Mouse (Mus musculus) G1E-ER4 (cell line): Measurements from ENCODE around the gene Fgf14. TPM values are rescaled to one million over a fixed set of nuclear protein-coding genes. Genes with fewer than 3 reads are reported as not detected.

Source experiments
- GATA1 ChIP-seq: IDR thresholded peaks from one replicate; pipeline ENCODE4 v1.8.0; 2012; ENCODE audit warnings: low read length, inconsistent platforms
- polyA plus RNA-seq: library from polyadenylated mRNA; stranded (reverse); fragments of >175 nt; gene quantifications from 2 replicates; pipeline ENCODE4 v1.2.3, GENCODE M21; 2012

The Fgf14 gene
- polyA plus RNA-seq = not detected in 2 replicates

DNA sequence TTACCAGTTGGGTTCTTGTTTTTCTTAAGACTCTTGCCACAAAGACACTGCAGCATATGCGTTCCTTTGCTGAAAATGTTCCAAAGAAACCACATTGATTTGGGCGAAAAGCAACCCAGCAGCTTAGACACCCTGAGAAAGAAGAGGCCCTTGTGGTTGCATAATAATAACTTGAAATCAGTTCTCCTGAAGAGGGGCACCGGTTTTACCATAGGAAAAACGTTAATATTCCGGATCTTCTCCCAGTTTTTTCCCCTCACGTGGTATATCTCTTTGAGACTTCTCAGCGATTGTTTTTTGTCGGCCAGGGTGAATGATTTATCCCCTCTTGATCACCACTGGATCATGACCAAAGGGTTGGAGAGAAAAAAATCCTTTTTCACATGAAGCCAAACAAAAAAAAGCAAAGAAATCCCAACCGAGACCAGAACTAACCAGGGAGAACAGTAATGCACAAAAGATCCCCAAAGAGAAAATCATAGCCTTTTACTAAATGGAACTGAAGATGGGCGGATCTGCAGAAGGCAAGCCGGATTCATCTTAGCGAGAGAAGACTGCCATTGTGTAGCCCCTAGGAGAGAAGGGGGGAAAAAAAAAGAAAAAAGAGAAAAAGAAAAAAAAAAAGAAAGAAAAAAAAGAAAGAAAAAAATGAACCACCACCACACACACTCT, at the start of gene Fgf14:
Gene Fgf14 (minus strand): TSS at position 622 of the 672 bp plus-strand sequence.
- TF ChIP-seq GATA1 = no peak

DNA sequence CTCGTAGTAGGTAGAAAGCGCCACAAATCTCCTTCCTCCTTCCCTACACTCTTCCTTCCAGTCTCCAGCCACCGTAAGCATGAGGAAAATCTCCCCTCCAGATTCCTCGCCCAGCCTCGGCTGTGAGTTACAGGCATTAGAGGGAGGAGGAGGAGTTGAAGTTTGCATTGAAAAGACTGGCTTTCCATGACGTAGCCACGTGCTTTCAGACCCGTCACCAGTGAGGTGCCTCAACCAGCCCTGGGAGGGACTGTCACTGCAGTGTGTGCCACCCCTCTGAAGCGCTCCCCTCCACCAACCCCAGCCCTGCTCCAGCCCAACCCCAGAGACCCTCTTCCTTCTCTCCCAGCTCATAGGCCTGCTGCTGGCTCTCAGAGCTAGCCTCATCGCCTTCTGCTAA, 452 bp upstream of the Fgf14 start:
- TF ChIP-seq GATA1 = no peak

DNA sequence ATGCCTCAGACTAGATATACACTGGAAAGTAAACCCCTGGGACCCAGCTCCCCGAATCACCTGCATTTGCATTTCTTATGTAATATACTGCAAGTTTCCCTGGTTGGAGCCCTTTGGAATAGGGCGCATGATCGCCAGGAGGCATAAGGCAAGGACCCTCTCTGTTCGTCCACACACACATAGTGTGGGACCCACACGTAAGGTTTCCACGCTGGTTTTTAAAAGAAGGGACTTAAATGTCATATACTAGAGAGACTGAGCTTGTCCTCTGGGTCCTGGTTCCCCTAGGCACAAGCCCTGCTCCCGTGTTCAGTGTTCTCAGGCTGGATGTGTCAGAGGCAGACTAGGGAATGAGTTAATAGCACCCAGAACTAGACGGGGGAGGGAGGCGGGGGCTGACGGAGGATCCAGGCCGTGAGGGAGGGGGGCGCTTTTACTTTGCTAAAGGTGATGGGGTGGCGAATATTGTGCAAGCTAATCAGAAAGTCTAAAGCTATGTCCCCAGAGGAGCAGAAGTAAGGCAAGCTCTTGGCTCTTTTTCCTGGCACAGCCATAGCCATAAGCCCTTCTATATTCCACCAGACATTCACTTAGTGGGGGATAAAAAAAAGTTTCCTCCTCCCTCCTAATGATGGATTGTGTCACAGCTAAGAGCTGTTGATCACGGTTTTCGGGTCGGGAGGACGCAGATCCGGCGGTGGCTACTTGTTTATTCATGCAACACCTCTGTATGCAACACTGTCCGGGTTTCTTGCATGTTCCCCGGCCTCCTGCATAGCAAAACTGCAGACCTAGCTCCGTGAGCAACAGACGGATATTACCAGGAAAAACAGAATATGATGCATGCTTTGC, 1.0 kb downstream of the Fgf14 start:
- TF ChIP-seq GATA1 = no peak

DNA sequence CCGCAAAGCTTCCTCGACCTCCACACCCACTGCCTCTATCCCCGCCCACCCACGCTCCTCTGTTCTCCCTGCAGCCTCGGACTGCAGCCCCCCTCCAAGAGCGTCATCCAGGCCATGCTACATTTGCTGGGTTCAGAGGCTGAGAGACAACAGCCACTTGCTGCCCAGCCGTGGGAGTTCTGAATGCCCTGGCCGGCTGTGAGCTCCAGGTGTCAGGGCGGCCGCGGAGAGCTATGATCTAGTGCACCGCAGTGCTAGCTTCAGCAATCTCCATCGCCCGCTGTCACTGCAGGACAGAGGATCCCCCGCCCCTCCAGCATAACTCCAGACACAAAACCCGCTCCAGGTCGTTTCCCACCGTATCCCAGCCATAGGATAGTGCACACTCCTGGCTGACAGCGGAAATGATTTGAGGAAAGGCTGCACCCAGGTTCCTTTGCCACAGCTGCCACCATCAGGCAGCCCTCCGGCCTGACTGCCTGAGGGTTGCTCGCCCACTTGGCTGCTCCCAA, 1.7 kb downstream of the Fgf14 start:
- no peak for TF ChIP-seq GATA1

DNA sequence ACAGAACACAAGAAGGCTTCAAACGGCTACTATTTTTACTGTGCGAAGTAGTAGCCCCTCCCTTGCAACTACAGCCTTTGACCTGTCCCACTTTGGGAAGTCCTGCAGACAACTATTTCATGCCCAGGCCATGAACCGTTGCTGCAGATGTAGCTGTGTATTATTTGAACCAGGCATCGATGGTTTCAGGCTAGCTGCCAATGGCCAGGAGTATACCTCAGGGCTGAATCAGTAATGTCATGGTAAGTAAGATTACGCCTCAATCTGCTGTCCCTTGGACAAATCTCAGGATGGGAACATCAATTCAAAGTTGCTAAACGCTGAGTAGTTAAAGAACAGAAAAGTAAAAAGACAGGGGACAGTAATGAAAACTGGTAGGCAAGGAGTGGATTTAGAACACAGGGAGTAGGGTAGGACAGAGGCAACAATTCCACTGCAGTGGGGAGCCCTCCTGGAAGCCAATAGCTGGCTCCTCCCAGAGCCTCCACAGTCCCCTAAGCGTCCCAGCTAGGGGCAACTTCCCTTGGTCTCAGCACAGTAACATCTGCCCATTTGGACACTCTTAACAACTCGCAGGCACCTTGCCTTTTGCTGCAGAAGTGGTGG, 2.3 kb downstream of the Fgf14 start:
- TF ChIP-seq GATA1 = no peak

DNA sequence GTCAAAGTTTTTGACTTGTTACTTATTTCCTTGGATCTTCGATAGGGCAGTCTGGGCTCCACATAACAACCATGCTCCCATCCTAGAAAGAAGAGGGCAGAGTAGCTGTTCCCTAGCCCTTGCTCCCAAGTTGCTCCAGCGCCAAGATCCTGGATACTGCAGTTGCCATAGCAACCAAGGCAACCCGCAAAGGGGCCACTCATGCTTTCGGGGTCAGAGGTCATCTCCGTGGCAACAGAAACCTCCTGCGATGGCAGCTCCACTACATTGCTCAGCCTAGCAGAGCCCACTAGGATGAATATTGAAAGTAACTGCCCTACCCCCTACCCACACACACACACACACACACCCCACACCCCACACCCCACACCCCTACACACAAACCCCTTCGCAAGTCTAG, 7.2 kb downstream of the Fgf14 start:
- TF ChIP-seq GATA1 = no peak

DNA sequence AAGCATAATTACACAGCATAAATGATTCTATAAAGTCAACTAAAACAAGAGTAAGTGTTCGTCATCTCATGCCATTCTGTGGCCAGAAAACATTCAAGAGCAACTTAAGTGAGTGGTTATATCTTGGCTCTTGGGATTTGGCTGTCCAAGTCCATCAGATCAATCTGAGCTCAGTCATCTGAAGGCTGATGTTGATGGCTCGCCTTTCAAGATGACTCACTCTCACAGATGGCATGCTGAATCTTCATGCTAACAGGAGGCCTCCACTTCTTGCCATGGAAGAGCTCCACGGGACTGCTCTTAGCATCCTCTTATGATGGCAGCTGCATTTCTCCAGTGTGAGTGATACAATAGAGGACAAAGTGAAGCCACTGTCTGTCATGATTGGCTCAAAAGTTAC, 34.1 kb downstream of the Fgf14 start:
- no peak for TF ChIP-seq GATA1

DNA sequence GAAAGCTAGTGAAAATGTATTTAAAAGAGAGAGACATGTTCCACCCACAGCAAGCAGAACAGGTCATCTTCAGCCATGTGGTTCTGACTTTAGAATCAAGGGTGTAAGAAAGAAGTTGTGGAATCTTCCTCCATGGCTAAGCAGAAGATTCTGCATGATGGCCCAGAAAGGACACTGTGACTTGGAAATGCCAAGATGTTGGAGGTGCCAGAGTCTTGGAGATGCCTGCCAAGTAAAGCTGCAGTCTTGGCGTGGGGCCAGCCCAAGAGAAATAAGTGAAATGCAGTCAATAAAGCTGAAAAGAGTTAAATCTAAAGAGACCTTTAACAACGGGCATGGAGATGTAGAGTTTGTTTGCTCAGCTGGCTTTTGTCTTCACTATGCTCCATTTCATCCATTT, 42.0 kb downstream of the Fgf14 start:
- no peak for TF ChIP-seq GATA1

DNA sequence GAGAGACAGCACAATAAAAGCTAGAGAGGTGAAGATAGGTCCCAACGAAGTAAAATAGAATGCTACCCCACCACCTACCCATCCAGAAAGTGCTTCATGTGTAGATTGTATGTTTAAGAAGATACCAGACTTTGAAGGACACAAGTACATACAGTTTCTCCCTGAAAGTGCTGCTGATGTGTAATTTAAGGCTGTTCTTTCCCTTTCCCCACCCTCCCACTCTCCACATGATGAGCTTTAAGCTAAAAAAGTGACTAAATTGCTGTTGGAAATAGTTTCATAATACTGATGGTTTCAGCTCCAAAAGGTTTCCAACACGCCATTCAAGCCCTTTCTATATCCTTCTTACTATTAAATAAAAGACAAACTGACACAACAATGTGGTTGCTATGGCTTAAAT, 63.5 kb downstream of the Fgf14 start:
- no peak for TF ChIP-seq GATA1

DNA sequence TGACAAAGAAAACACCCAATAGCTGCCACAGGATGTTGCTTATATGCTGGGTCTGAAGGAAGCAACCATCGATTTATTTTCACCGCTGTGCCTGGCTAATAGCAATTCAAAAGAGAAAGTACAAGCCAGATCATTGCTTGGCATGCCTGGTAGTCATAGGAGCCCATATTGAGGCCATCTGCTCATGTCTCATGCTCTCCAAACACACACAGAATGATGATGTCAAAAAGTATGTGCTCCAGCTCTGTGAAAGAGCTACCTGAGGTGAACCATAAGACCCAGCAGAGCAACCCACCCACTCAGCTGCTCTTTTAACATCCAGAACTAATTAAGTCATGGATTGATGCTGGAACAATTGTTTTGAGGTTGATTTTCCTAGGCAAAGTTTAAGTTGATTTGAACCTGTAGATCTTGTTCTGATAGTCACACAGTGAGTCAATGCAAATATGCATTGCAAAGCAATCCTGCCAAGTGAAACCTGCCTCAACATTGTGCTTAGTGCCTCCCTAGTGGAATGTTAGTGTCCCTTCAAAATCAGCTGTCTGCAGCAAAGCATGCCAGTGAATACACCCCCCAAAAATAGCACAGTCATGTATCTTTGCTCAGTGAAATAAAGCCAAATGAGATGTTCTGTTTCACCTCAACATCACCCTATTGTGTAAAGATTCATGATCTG, 70.8 kb downstream of the Fgf14 start:
- TF ChIP-seq GATA1 = no peak

DNA sequence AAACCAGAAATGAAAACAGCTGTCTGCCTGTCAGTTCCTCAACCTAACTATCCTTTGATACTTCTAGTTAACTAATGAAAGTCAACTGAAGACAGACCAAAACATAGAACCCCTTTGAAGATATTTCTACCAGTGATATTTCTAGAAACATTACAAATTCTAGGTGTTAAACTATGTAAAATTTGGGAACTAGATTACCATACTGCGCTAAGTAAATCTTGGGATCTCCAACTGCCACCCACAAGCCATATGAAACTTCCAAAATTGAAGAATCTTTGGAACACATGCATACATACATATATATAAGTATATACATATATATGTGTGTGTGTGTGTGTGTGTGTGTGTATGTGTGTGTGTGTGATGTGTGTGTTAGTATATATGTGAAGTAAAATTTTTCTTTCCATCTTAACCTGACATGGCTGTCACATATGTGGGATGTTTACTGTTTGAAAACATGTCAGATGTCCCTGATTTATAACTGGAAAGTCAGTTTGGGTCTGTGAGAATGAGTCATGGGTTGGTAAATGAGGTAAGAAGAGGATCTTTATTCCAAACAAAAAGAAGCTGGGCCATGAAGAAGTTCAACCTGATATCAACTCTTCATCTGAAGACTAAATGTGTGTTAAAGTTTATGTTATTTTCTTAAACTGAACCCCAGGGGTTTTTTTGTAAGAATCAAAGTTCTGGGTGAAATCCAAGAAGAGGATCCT, 71.7 kb downstream of the Fgf14 start:
- no peak for TF ChIP-seq GATA1

DNA sequence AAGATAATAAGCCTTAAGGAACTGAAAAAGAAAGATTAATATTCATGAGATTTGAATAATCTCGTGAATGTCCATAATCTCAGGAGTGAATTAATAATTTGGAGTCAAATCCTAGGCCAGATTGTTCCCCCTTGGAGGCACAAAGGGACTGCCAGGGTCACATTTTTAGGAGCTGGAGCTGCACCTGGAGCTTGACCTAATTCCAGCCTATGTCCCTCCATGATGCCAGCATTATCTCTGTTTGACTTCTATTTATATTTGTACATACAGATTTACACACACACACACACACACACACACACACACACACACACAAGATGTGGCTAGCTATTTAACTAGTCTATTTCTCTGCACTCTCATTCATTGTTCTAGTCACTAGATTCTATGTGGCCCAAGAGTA, 100.4 kb downstream of the Fgf14 start:
- TF ChIP-seq GATA1 = no peak

DNA sequence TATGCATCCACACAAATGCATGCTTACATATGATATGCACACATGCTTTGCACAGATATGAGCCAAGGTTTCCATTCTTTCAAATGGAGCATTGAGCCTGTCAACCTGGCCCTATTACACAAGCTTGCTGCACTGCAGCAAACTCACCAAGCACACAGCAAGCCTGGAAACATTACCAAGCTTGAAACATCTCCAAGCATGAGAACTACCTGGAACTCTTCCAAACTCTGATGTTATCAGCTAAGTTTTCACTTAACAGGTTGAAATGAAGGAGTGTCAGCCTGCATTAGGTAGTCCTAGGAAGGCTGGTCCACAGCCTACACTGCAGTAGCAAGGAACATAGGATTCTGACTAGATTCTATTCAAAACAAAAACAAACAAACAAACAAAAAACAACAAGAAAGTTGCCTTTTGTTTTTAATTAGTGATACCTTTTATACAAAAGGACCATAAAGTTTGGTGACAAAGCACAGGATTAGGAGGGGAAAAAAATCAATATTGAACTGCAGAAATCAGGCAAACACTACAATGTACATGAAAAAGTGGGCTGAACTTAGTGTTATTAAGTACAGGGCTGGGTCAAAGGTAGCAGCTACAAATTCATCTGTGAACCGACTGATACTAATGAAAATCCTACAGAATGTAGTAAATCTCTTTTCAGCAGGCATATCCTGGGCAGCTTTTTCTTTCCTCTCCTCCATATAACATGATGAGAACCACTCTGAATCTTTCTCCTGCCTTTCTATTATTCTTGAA, 101.6 kb downstream of the Fgf14 start:
- no peak for TF ChIP-seq GATA1

DNA sequence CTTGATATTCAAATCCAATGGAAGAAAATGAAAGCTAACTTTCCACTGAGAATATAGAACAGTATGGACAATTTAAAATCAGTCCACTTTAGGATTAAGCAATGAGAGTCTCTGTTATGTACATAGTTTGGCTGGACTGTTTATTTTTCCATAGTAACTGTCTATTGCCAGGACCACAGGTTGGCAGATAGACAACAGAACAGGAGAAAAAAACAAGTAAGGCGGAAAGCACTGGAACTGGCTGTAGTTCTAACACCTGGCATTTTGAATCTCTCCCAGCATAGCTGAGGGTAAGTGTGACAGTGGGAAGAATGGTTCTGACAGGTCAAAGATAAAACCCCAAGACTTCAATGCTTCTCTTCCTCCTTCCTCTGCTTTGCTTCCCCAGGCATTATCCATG, 110.5 kb downstream of the Fgf14 start:
- TF ChIP-seq GATA1 = no peak
